Mouse (Mus musculus) ZHBTc4 (cell line): Measurements from ENCODE around the gene 5330417H12Rik.
A peak's percentile ranks its signal among the peaks of the same experiment; 100 is the strongest.

Experiments used
- DNase-seq: peaks from one replicate; pipeline ENCODE4 v3.0.0-alpha.2; 2011; ENCODE audit warnings: low read depth, low spot score

The 5330417H12Rik gene

DNA sequence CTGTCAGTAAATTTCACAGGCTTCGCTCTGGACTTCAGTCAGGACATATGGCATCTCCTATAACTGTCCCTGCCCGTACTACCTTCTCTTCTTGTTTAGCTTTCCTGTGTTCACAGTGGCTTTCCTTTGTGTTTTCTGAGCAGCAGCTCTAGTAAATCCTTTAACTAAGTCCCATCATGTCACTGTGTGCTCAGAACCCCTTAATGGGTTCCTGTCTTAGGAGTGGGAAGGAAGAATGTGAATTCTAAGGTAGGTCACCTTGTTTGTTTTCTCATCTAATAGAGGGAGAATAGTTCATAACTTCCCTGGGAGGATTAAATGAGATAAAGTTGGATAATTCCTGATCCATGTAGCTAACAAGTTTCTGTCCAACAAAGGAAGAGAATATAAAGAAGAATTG, at the start of gene 5330417H12Rik:
Gene 5330417H12Rik (minus strand): TSS at position 101 of the 400 bp plus-strand sequence.
- DNase-seq, result no peak

DNA sequence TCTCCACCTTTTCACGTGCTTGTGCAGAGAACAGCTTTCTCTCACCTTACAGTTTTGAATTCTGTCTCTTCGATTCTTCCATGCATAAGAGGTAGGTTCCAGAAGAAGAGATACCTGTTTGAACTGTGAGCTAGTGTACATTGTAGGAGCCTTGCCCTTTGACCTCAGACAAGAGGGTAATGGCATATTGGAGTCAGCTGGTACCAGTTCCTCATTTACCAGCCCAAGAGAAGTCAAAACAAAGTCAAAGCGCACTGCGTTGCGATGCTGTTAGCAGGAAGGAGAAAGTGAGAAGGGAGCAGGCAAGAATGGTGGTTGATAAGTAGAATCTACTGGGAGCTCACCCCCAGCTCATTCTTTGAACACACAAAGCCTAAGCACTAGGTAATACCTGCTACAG, 43.6 kb upstream of the 5330417H12Rik start:
- DNase-seq, result no peak

DNA sequence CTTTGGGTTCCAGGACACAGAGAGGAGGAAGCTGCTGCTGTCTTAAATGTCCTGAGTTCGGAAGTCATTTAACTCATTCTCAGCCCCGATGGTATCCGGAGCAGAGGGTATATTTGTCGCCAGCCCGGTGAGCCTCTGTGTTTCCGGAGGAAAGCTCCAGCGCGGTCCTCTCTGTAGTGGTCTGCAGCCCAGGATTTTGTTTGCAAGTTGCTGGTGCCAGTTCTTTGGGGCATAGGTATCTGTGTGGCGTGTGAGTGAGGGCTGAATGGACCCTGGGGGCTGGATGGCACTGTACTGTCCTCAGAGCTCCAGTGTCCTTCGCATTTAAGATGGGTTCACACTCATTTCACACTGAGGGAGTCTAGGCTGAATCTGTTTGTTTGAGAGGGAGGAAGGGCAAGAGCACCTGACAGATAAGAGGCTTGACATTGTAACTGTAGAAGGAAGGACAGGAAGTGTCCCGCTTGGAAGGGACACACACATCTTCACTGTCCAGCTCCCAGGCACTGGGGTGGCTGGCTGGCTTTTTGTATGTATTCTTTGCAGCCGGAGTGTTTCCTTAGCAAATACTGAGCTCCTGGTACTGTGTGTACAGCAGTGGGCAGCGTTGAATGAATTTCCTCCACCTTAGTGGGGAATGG, 41.4 kb upstream of the 5330417H12Rik start:
- DNase-seq, result no peak

DNA sequence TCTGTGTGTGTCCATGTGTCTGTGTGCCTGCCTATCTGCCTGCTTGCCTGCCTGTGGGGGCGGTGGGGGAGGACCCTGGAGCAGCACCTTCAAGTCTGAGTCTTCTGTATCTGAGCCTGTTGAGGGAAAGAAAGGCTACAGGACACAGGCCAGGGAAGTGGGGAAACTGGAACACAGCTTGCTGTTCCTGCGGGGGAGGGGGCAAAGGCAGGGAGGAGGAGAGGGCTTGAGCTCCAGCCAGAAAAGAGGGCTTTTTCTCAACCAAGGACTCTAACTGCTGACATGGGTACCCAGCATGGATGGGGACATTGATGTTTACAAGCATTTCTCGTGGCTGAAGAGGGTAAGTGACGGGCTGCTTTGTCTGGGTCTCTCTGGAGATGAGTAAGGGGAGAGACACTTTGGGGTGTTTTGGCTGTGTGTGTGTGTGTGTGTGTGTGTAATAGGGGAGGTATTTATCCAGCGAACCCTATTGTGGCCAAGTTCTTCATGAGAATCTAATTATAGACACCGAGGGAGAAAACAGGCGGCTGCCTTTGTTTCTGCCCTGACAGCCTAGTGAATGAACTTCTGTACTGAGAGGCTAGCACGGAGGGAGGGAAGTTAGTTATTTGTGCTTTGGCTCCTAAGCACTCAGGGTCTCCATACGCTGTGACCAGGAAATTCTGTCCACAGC, 40.8 kb upstream of the 5330417H12Rik start:
- DNase-seq, result no peak

DNA sequence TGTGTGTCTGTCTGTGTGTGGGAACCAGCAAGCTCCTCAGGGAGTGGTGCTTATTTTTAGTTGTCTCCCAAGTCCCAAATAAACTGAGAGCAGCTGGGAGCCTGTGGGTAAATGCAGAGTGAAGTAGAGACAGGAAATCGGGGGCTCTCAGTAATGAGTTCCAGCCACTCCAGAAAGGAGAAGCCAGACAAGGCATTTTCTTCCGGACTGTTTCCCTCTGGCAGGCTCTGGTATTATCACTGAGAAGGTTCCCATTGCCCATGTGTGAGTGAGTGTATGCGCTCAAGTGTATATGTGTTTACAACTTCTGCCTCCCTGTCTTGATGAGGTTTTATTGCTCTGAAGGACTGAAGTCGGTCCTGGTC, 40.2 kb upstream of the 5330417H12Rik start:
- DNase-seq, result no peak

DNA sequence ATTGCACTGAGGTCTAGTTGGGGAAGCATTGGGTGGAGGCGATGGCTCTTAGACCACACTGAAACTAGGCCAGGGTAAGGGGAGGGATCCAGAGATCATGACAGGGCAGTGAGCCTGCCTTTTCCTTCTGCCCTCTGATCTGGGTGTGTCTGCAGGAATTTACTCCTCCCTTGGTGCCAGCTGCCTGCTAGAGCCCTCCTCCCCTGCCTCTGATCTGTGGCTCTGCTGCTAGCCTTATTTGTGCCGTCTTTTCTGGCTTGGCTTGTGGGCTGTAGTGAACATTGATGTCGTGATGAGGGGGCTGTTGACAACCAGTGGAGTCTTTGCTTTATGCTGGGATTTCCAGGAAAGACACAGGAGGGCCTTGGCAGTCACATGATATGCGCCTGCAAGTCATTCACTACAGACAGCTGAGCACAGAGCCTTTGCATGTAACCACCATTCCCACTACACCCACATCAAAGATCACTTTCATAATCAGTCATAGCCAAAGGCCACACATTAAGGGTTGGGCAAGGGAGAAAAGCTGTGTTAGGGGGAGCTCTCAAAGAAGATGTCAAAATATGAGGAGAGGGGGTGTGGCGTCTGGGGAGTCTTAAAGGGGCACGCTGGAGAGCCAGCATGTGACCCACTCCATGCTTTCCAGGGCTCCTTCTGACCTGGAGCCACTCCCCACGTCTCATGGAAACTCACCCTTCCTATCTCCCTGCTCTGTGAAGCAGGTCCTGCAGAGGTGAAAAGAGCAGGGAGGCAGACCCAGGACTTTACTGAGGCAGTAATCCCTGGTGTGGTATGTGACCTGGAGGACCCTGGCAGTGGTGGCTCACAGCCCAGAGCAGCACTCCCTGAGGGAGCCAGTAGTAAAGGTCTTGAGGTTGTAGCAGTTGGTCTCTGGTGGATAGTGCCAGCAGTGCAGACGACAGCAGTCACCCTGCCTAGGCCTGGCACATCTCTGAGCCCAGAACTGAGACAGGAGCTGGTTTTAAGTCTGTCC, 39.4 kb upstream of the 5330417H12Rik start:
- peak; percentile 32 for DNase-seq

DNA sequence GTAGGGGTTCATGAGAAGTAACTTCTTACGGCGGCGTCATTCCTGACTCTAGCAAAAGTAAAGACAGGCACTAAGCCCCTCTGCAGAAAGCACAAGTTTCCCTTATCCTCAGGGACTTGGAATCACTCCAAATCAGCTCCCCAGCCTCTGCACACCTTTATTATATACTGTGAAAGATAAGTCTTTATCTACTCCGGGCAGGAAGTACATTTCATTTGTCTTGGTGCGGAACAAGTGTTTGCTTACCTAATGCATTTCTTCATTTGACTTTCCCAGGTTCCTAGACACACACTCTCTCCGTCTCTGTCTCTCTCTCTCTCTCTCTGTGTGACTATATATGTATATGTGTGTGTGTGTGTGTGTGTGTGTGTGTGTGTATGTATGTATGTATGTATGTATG, 38.7 kb upstream of the 5330417H12Rik start:
- no peak for DNase-seq

DNA sequence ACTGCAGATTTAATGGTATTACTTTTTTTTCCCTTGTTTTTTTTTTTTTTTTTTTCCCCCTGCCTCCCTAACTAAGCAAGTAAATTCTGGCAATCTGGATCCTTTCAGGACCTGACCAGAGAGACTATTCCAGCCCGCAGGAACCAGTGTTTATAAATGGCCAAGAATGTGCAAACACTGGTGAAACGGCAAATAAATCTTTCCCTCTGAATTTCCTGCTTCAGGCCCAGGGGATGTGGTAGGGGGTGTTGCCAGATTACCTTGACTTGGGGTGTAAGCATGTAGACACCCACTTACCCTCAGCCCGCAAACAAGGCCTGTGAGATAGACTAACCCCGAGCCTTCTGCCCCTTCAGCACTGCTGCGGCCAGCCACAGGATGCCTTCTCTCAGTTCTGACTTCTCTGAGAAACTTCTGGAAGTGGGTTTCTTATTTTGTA, 36.9 kb upstream of the 5330417H12Rik start:
- DNase-seq, result no peak

DNA sequence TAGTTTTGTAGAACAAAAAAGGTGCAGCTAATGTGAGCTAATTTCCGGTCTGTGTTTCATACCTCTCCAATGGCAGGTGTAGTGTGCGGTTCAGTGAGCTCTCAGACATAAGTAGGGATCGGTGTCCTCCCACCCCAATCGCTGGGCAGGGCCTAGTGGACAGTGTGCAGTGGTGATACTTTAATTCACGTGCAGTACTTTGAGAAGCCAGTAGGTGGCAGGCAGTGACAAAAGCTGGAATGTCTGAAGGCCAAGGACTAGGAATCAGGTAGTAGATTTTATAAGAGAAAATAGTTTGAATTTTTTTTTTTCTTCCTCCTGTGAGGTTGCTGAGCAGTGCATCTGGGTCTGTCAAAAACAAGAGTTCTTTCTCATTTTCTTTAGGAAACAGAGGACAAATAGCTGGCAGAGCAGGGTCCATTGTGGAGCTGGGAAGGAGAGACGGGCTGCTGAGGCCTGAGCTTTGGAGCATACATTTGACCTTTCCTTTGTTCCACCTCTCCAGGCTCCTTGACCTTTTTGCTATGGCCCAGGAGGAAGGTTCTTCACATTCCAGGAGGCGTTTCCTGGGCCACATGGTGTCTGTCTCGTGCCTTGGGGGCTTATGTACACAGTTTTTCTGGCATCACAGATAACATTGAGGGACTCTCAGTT, 36.4 kb upstream of the 5330417H12Rik start:
- DNase-seq, result peak; percentile 85

DNA sequence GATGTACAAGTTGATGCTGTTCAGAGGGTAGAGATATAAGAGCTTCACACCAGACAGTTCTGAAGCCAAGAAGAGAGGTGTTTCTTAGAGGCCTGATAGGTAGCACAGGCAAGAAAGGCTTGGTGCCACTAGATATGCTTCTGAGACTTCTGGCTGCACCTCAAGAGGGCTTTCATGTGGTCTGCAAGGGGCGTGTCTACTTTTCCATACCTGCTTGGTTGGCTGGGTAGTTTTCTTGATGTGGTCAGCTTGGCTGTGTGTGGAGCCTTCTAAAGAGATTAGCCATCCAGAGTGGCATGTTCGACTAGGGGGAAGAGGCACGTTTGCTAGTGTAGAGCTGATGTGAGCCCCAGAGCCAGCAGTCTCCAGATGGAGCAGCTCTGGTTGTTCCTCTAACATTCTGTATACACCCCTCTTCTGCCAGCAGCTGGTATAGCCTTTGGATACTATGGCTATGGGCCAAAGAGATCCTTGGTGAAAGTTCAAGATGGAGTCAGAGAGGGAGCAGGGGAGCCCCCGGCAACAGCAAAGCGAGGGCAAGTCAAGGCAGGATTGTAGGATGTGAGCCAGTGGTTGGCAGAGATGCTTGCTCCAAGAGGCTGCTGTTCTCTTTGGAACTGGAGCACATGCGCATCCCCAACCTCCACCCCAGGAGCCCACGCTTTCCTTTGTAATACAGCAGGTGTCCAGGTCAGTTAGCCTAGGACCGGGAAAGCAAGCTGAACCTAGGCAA, 34.4 kb upstream of the 5330417H12Rik start:
- no peak for DNase-seq

DNA sequence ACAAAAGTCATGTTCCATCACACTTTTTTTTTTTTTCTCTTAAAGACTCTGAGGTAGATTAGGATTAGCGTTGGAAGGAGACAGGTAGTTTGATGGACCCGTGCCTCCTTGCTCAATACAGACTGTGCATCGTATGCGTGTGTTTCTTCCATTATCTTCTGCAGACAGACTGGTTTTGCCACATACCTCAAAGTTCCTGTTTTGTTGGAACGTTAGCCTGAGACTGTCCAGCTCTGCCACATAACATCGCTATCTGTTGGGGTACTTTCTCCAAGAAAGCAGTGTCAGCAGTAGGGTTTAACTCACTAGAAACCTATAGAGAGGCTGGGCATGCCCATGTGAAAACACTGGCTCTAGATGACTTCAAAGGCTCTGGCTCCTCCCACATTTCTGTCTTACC, 31.5 kb upstream of the 5330417H12Rik start:
- no peak for DNase-seq

DNA sequence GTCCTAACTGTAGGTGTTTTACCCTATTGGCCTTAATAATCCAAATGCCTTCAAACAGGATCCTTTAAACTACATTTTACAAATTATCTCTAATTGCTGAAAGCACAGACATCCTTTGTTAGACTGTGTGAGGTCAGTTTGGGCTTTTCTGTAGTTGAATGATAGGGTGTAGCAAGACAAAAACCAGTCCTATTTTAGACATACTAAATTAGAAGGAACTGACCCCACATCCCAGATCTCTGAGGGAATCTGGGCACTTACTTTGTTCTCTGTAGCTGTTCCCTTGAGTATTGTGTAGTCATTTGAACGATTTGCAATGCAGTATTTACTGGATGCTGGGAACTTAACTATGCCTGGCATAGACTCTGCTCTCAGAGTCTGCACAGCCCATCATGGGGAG, 26.9 kb upstream of the 5330417H12Rik start:
- DNase-seq, result no peak

DNA sequence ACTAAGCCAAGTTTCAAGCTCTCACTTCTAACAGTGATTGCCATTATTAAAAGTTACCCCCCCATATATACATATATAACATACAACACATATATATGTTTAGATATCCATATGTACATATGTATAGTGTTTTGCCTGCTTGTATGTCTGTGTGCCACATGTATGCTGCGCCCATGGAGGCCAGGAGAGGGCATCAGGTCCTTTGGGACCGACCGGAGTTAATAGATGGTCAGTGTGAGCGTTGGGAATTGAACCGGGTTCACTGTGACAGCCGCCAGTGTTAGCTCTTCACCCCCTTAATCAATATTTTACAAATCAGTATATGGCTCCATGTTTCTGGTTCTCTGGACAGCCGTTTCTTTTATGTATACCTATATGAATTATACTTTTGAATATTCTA, 25.0 kb upstream of the 5330417H12Rik start:
- DNase-seq, result no peak

DNA sequence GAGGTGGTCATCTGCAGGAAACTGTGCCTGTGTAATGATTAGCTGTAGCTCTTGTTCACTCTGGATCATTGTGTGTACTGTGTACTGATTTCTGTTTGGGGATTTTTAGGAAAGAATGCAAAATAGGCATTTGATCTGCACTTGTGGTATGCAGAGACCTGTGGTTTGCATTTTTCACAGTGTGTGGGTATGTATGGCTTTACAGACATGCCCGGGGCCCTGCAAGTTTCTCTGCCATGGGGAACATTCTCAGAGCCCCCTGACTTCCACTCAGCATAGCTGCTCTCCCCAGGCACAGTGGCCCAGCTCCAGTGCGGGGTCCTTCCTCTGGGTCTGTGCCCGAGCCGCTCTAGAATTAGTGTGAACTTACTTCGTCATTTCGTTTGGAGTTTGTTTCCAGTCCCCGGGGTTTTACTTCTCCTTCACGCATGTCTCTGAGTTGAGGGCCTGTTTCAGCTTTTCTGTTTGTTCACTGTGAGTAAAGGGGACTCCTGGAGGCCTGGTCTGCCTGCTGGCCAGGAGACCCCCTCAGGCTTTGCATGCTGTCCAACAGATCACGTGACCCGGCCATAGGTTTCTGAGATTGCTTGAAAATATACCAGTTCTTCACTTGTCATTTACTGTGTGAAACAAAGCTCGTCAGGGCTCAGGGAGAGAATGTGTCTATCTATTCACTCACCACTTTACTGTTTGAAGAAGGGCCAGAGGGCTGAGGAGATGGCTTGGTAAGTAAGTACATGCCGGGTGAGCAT, 24.2 kb upstream of the 5330417H12Rik start:
- no peak for DNase-seq

DNA sequence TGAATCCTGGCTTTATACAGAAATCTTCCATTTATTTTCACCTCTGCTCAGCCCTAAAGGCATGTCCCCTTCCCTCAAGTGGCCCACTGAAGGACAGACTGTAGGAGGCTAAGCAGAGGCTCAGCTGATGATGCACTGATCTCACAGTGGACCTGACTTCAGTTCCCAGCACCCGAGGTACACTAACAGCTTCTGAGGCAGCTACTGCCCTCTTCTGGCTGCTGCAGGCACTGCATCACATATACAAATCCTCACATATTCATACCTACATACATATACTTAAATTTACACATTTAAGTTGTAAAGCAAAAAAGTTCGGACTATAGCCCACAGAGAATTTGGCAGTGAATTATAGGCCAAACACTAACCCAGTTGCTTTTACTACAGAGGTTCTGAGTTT, 20.0 kb upstream of the 5330417H12Rik start:
- peak; percentile 47 for DNase-seq

DNA sequence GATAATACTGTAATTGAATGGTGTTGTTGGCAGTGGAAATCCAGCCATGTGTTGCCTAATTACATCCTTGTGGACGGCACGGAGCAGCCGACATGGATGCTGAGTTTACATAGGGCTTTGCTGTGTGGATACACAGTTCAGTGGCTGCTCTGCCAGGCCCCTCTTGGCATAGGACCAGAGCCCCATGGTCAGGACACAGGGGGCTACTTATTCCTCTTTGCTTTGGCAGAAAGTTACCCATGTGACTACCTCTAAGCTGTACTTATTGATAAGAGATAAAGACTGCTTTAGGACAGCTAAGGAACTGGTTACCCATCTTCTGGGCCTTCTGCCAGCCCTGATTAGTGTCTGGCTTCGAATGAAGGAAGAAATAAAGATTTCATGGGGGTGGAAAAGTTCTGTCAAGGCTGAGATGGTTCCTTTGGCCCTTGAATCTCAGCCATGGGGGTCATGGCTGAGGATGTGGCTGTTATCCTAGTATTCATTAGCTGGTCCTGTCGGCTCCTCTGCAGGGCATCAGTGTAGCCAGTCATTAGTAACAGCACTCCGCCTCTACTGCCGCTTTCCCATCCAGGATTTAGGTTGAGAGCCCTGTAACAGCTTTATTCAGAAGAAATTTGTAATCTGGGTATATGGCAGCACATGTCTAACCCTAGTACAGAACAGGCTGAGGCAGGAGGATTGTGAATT, 17.8 kb upstream of the 5330417H12Rik start:
- DNase-seq, result no peak

DNA sequence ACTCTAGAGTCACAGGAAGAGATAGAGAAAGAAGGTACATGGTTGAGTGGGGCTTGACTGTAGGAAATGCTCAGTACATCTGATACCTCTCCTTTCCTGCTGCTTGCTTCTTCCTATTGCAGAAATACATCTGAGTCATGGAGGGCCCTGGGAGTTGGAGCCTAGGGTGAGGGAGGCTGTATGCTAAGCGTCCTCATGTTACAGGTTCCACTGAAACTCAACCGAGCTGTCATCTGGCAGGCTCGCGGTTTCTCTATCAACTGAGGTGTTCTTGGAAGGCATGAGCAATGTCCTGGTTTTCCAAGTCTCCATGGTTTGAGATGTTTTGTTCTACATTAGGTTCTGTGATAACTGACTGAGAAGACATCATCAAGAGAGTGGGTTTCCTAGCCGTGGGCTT, 13.1 kb upstream of the 5330417H12Rik start:
- DNase-seq, result no peak

DNA sequence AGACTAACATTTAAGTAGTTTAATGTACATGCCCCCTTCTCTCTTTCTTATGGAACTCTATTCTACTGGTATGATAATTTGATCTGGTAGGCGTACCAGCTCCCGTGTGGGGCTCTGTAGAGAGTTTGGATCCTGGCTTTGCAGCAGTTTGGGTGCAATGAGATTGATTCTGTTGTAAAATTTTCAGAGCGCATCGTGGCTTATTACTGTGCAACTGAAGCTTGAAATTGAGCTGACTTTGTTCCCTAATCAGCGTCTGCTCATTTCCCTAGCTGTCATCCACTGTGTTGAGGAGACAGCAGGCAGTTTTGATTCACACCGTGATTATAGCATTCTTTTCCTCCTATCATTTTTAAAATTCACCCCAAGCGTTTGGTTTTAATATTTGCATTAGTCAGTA, 12.4 kb upstream of the 5330417H12Rik start:
- no peak for DNase-seq

DNA sequence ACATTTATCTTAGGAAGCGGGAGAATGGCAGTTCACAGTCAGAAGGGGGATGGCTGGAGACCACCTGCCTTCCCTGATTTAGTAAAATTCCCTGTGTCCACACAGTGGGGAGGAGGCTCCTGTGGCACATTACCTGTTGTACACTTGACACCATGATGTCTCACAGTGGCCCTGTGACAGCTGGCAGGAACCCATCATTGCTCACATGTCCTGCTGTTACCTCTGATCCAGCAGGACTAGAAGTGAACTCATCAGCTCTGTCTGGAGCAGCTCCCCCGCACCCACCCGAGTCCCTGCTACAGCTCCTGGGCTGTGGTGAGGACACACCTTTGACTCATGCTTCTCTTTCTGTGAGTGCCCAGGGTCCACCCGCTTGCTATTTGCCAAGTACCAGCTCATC, 8.2 kb upstream of the 5330417H12Rik start:
- no peak for DNase-seq

DNA sequence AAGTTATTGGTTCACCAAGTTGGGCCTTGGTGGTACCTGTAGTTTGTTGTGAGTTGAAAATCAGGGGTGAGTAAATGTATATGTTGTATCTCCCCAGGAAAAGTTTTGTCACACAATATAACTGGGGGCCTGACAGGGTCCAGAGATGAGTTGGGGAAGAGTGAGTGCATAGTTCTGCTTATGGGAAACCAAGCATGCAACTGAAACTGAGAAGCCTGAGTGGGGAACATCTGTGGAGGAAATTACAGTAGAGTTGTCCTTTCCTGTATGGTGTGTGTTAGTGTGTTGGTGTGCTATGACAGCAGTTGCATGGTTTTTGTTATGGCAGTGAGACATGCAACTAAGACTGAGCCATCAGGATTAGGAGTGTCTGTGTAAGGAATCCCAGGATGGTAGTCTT, 3.4 kb upstream of the 5330417H12Rik start:
- no peak for DNase-seq
